Mouse (Mus musculus) cerebellum, postnatal 14 days (tissue): ENCODE measurements around the gene Tysnd1.
A peak's percentile ranks its signal among the peaks of the same experiment; 100 is the strongest.

Experiments used
- DNase-seq, 2 experiments: peaks; one replicate each; pipeline ENCODE4 v3.0.0; 2021; ENCODE audit warnings: mixed read lengths in 2 of 2

Tysnd1 gene

DNA sequence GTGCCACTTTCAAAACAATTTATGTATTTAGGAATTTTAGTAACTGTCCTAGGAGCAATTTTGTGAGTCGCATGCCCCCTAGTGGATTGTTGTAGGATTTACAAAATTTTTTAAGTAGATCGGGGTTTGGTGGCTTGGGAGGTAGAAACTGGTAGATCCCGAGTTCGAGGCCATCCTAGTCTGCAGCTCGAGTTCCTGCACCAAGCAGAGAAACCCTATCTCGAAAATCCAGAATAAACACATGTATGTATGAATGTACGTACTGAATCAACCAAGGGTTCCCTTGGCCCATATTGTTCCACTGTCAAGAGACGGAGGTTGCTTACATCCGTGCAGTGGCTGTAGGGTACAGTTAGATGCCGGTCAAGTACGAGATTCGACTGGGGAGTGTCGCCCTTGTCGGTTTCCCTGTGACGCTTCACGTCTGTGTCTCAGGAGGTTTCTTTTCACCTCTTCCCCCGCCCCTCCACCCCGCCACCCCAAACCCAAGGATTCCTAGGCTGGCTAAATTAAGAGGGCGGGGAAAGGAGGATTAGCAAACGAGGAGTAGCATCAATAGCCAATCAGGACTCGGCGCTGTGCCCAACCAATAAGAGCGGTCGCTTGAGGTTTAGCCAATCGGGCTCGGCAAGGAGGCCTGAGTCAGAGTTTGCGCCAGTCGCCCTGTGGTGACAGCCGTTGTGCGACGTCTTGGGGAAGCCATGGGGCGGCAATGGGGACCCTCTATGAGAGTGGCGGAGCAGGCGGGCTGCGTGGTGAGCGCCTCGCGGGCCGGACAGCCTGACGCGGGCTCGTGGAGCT is at the start of gene Tysnd1:
Gene Tysnd1, plus strand, starts transcription at position 645 of the 801 bp plus-strand sequence.
- DNase-seq = peak; percentile 99 to 100

DNA sequence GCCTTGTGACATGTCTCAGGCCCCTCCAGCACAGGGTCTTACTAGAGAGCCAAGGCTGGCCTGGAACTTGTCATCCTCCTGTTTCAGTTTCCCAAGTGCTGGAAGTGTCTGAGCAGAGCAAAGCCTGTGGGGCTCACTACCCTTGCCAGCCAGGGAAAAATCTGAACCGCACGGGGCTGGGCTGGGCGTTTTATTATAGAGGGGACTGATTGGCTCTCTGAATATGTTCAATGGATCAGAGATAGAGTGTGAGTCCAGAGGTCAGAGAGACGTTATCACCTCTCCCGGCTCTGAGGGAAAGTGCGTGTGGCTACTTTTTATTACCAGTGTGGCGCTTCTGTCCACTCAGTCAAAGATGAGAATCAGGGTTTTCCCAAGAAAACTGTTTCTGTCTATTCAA is 48.8 kb upstream of the Tysnd1 start:
- no peak for DNase-seq

DNA sequence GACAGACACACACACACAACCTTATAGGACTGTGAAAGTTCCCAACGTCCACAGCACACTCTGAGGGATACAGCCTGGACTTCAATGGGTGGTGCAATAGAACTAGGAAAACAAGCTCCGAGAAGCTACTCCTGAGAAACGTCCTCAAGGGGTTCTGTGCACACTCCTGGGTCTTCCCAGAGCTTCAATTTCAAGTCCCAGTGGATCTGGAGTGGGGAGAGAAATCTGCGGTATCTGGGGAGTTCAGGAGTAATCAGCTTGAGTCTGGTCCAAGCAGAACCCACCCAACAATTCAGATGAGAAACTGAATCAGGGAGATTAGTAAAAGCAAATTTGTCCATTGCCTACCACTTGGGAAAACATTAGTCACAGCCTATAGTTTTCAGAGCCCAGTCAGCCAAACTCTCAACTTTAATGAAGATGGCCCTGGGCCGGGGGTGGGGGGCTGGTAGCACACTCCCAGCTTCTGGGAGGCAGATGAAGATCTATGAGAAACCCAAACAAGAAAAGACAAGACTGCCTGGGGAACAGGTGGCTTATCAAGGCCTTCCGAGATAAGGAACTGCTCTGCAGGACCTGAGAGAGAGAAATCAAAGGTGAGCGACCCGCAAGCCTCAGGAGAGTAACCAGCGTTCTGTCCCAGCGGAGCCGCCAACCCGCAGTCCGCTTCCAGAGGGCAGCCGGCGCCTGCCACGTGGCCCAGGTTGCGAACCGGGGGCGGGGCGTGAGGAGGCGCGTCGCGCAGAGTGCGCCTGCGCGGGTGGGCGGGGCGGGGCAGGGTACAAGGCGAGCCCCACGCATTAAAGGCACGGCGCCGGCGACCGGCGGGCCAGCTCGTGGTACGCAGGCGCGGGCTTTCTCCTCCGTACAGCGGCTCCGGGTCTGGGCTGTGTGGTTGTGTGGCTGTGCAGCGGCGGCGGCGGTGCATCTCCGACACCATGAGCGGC is 47.3 kb upstream of the Tysnd1 start, which contains the start of gene Ppa1:
Gene Ppa1, plus strand, starts transcription at position 763 of the 947 bp plus-strand sequence.
- DNase-seq = peak; percentile 92 to 93

DNA sequence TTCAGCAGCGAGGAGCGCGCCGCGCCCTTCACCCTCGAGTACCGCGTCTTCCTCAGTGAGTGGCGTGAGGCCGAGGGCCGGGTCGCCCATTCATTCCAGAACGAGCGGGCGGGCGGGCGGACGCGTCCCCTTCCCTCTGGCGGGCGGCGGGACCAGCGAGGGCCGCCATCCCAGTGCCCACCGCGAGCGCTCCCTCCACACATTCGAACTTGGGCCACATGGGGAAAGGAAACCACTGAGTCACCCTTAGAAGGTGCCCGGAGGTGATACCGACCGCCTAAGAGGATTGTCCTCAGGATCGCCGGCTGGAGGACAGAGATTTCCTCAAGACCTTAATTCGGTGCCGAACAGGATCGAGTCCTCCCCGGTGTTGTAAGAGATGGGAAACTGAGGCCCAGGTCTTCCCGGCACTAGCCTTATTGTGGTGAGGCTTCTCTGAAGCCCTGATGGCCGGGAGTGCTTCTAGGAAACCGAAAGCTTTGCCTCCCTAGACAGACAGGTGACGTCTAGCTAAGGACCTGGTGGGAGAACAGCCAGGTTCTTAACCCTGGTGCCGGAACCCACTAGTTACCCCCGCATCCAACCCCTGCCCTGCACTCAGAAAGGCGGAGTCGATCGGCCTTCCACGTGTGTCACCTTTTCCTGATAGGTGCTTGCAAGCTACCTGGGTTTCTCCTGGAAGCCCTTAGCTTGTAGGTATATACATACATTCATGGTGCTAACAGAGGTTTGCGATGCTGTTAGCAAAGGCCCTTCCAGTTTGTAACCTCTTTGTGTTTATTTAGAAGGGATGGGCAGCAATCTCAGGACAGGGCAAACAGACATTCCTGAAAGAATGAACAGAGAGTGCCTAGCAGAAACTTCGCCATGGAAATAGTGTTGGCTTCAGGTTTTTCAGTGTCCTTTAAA is 46.3 kb upstream of the Tysnd1 start:
- DNase-seq = peak in 1 of 2 experiments; percentile 36

DNA sequence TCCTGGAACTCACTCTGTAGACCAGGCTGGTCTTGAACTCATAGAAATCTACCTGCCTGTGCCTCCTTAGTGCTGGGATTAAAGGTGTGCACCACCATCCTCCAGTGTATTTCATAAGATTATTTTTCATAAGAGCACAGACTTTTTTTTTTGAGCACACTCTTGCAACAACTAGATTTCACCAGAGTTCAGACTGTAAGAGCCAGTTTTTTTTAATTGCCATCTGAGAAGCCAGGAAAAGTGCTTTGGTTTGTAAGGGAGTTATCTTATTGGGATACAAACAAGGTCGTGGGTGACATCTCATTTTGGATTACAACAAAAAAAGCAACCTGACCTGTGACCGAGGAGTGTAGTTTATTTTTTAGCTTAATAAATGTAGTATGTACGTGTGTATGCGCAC is 41.2 kb upstream of the Tysnd1 start:
- no peak for DNase-seq

DNA sequence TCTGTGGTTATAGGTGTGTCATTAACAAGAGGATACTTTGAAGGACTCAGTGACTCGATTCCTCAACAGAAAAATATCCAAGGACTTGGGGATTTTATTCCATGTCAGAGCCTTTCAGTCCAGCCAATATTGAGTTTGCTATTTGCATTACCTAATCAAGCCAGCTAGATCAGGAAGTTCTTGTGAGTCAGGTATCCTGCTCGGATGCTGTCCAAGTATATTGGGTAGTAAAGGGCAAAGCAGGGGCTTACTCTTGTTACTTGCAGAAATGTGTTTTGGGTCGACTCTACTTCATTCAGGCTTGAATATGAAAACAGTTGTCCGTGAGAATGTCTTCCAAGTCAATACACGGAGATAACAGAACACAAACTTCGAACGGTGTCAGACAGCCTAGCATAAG is 40.6 kb upstream of the Tysnd1 start:
- no peak for DNase-seq

DNA sequence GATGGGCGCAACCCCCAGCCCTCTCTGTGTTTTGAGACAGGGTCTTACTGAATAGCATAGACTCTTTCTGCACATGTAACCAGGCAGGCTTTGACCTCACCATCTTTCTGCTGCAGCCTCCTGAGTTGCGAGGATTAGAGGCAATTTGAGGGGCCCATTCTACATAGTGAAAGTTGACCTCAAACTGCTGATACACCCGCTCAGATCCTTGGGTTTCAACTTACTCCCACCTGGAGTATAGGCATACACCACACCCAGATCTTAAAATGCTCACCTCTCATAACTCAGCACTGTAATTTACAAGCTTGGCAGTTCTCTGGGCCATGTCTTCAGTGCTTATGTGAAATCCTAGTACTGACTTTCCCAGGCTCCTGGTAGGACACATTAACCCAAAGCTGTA is 40.1 kb upstream of the Tysnd1 start:
- DNase-seq = no peak

DNA sequence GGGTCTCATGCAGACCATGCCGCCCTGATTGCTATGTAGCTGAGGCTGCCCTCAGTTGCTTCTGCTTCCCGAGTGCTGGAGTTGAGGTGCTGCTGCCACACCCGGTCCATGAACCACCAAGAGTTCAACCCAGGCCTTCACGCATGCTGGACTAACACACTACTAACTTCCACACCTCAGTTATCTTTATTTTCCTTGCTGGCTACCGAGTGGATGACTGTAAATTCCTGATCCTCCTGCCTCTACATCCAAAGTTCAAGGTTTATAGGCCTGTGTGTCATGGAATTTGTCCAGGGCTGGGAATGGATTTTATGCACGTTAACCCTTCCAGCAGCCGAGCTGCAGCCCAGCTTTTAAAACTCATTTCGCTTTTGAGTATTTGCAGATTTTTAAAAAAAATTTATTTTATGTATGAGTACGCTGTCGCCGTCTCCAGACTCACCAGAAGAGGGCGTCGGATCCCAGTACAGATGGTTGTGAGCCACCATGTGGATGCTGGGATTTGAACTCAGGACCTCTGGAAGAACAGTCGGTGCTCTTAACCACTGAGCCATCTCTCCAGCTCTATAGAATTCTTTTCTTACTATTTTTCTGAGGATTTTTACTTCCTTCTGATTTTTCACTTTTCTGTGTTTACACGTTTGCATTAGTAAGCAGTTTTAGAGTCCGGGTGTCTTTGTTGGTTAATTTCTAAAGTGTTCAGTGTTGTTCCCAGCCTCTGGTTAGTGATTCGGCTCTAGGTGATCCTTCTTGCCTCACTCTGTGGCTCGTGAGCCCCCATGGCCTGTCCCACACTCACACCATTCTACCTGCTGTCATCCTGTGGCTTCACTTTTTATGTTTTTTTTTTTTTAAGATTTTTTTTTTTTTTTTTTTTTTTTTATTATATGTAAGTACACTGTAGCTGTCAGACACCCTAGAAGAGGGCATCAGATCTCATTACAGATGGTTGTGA is 38.1 kb upstream of the Tysnd1 start:
- DNase-seq = no peak

DNA sequence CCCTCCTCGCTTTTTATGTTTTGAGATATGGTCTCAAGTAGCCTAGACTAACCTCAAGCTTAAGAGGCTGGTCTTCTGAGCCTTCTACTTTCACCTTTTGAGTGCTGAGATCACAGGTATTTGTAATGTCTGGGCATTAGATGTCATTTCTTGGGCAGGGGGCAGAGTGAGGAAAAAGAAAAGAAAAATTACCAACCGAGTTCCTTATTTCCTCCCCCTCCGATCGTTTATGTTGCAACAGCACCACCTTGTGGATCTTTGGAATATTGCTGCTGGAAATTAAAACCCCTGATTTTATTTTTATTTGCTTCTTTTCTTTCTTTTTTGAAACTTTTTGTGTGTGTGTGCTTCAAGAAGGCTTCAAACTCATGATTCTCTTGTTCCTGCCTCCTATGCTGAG is 37.3 kb upstream of the Tysnd1 start:
- peak; percentile 50 to 64 for DNase-seq

DNA sequence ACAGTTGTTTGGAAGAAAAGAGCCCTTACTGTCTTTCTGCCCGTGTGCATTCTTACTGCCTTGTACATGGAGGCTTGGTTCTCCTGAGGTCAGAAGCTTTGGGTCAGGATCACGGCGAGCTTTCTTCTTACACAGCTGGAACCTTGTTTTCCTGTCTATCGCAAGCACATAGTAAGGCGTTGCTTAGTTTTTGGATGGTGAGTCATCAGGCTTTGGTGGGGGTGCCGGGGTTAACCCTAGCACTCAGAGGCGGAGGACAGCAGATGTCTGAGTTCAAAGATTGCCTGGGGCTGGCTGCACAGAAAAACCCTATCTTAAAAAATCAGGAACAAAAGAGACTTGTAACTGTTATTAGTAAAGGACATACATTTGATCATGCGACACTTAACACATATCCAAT is 33.4 kb upstream of the Tysnd1 start:
- DNase-seq = no peak

DNA sequence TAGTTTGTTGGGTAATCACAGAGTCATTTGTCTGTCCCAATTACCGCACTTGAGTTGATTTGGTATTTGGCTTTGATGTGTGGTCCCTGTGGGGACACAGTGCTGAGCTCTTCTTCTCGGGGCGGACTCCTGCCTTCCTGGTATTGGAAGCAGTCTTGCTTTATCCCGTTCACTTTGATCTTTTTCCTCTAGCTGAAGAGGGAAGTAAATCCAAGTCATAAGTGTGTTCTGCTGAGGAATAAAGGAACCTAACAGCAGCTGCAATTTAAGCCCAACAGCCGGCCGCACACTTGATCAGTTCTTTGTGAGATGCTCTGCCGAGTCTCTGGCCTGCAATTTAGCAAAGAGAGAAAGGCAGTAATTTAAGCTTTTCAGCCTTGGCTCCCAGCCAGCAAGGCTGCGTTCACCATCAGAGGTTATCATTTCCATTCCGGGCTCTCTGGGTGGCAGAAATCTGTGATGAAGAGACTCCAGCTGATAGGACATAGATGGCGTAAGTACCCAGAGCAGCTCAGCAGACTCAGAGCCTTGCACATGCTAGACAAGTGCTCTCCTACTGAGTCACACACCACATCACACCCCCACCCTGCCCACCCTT is 32.8 kb upstream of the Tysnd1 start:
- peak in 1 of 2 experiments; percentile 17 for DNase-seq

DNA sequence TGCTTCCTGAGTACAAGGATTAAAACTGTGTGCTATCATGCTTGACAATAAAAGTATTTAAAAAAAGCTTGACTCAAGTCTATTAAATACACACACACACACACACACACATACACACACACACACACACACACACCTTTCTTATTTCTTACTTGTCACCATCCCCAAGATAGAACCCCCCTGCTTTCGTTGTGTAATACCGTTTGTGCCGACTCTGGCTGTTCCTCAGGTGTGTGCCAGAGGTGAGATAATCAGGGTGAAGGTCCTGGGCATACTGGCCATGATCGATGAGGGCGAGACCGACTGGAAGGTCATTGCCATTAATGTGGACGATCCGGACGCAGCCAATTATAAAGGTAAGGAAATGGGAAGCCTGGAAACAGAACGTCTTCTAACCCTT is 30.2 kb upstream of the Tysnd1 start:
- no peak for DNase-seq

DNA sequence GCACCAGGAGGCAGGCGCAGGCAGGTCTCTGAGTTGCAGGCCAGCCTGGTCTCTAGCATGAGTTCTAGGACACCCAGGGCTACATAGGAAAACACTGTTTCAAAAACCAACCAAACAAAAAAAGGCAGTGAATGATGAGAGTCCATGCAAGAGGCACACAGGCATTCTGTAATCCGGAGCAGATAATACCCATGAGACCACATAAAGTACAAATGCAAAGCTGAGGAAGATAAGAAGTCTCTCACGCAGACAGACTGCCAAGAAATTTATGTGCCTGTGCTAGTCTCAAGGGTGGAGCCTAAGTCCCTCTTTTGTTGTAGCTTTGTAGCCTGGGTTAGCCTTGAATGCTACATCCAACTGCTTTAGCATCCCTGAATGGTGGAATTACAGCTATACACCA is 29.7 kb upstream of the Tysnd1 start:
- DNase-seq = no peak

DNA sequence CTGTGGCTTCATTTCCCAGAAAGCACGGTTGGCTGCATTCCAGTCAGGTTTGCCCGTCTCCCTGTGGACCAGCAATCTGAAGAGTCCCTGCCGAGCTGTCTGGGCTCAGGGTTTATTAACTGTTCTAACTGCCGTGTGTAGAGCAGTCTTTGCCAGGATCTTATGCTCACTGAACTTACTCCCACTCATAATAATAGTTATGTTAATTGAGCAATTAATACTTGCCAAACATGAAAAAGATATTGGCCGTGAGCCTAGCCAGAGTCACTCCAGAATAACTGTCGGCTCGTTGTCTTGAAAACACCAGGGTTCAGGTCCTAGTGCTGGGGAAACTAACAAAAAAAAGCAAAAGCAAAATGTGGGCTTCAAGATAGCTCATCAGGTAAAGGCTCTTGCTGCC is 26.0 kb upstream of the Tysnd1 start:
- no peak for DNase-seq

DNA sequence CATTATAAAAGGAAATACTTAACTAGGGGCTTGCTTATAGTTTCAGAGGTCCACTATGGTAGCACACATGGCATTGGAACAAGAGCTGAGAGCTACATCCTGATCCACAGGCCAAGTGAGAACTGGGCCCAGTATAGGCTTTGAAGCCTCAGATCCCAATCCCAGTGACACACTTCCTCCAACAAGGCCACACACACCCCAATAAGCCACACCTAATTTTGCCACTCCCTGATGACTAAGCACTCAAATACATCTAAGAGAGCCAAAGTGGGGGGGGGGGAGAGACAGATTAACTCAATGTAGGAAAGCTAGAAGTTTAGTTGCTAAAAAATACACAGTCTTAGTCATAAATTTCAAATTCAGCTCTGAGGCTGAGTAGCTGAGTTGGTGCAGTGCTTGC is 25.4 kb upstream of the Tysnd1 start:
- DNase-seq = no peak

DNA sequence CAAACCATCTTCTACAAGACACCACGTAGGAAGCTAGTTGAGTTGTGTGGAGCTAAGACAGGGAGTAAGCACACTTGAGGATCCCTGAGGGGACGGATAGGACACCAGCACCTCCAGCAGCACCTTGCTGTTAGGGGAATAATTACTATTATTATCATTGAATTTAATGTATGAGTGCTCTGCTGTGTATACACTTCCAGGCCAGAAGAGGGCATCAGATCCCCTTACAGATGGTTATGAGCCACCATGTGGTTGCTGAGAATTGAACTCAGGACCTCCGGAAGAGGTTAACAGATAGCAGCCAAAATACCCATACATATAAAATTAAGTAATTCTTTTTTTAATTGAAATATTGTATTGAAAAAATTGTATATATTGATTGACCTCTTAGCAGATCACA is 24.6 kb upstream of the Tysnd1 start:
- DNase-seq = no peak

DNA sequence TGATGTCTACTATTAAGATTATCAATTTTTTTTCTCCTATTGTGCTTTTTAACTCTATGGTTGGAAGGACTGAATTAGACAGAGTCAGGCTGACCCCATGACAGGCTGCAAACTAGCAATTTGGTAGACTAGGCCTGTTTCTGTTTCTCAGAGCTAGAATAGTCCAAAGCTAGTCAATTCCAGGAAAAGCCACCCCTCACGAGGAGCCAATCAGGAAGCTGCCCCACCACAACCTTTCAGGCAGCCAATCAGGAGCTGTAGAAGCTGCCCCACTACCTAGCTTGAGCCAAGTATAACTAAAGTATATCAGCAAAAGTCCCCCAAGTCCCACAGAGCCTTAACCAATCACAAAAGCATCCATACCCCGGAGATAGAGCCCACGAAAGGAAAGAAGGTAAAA is 19.4 kb upstream of the Tysnd1 start:
- no peak for DNase-seq

DNA sequence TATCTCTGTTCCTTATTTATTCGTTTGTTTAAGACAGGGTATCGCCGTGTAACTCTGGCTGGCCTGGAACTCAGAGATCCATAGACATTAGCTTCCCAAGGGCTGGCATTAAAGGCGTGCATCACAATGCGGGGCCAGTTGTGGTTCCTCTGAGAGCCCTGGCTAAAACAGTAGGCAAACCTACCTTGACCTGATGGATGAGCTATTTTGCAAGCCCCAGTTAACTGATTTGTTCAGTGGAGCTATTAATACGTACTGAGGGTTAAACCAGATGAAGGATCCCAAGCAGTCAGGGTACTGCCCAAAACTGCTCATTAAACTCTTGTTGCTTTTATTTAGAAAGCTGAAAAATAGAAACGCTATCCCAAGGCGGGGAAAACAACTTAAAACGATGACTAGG is 15.8 kb upstream of the Tysnd1 start:
- no peak for DNase-seq

DNA sequence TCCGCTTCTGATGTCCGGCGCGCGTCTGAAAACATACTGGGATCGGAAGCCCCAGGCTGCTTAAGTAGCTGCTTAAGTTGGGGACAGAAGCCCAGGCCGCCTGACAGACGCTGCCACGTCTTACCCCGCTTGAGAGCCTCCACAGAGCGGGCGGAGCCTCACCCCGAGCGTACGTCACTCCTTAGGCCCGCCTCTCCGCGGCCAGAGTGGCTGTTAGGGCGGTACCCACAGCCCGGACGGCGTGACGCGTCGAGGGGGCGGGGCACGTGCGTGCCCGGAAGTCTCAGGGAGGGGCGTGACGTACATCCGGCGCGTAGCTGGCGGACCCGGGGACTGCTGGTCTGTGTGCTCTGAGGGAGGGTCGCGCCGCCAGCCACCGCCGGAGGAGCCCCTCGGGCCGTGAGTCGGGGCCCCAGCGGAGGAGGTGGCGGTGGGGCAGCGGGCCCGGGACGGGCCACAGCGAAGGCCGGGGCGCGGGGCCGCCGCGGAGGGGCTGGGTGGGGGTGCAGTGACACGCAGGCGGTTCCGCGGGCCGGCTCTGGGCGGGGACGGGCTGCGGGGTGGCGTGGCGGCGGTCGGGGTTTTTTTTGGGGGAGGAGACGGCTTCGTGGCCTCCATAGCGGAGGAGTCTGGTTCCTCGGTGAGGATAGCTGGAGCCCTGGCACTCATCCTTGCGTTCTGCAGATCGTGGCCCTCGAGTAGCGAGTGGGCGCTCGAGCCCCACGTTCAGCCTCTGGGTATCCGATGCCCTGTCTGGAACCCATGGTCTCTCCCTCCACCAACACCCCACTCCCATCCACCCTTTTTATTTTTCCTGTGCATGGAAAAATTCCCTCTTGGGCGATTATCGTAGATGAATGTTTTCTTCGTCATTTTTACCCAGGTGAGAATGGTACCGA is 15.1 kb upstream of the Tysnd1 start, which contains the start of gene Sar1a:
Gene Sar1a, plus strand, starts transcription at position 285 of the 899 bp plus-strand sequence.
- DNase-seq = peak; percentile 98 to 99

DNA sequence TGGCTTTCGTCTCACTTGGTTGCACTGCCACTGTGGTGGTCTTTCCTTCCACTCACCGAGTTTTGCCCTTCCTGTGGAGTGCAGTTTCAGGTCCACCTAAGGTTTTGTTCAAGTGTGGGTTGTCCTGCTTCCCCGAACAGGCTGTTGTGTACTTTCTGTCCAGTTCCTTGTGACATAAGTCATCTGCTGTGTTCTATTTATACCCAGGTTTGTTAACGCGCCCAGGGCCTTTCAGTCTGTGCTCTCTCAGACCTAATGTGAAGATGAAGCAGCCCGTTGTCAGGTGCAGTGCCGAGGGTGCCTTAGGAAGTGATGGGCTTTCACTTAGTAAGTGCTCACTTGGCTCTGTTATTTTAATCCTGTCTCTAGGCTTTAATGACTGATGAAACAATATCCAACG is 5.9 kb upstream of the Tysnd1 start:
- DNase-seq = no peak
